In genomic region chr17:47591073-47591472, GRCm38 (mm10) we compare ENCODE assay signal across 29 mouse cellular contexts. TPM values are rescaled to one million over a fixed set of nuclear protein-coding genes. Genes with fewer than 3 reads are reported as not detected.
DNase-seq lines count a peak whose midpoint lies in the region; ATAC-seq and TF ChIP-seq lines count a peak whose summit lies in the region.
"Had no signal": no experiment of that assay in that cellular context is flagged by ENCODE, and none has a peak within 500 bp of the region (broad histone marks: within the 10 kb centered on the region; RNA-seq: fewer than 3 reads in every experiment).

No protein-coding gene starts in this region.

- peaks cover 23% of the 10 kb centered on the region for H3K4me1 ChIP-seq in testis, adult 2 months (ENCODE audit: control insufficient read depth, insufficient read depth, low read length)
- peaks cover 22 to 27% of the 10 kb centered on the region in 2 experiments for H3K4me1 ChIP-seq in liver, embryonic 14.5 days (replicated peaks; ENCODE audit: control insufficient read depth in 2 of 2, insufficient read depth in 2 of 2, low read length in 1 of 2)

- TF ChIP-seq EP300 in liver, embryonic 14.5 days (IDR thresholded peaks at IDR 0.05; ENCODE audit: low read depth), result no peak

- H3K36me3 ChIP-seq in testis, adult 2 months (ENCODE audit: control insufficient read depth, insufficient read depth, low read length), result no peaks in the 10 kb centered on the region
- peaks cover 10% of the 10 kb centered on the region for H3K36me3 ChIP-seq in liver, embryonic 14.5 days (replicated peaks; ENCODE audit: control insufficient read depth, insufficient read depth, low read depth)
- H3K36me3 ChIP-seq: embryonic facial prominence, embryonic 10.5 days; embryonic facial prominence, embryonic 13.5 days; forebrain, embryonic 12.5 days; forebrain, embryonic 15.5 days had no signal

- no peak for ATAC-seq in liver, embryonic 14.5 days (ENCODE audit: insufficient read depth)
- ATAC-seq: activated CD4-positive, CD25-positive, alpha-beta regulatory T cell, adult 4 months; CD4-positive, CD25-positive, alpha-beta regulatory T cell, adult 4 months; forebrain, embryonic 15.5 days; hindbrain, postnatal 0 days had no signal

- H3K27me3 ChIP-seq in testis, adult 2 months (ENCODE audit: control insufficient read depth, insufficient read depth, low read length), result no peaks in the 10 kb centered on the region
- H3K27me3 ChIP-seq in liver, embryonic 14.5 days (ENCODE audit: control insufficient read depth, insufficient read depth, low read length), result no peaks in the 10 kb centered on the region
- H3K27me3 ChIP-seq: embryonic facial prominence, embryonic 13.5 days; forebrain, embryonic 12.5 days; forebrain, embryonic 15.5 days; heart, embryonic 13.5 days had no signal

- H3K4me2 ChIP-seq in liver, embryonic 14.5 days (ENCODE audit: low read depth), result no peak overlapping the region
- H3K4me2 ChIP-seq: embryonic facial prominence, embryonic 13.5 days; forebrain, embryonic 12.5 days; forebrain, embryonic 15.5 days; heart, embryonic 13.5 days; hindbrain, embryonic 14.5 days had no signal

- TF ChIP-seq CTCF in testis, adult 2 months (IDR thresholded peaks at IDR 0.05; ENCODE audit: control insufficient read depth, insufficient read depth, insufficient replicate concordance, low read depth, low read length), result no peak
- no peak for TF ChIP-seq CTCF in liver, embryonic 14.5 days (IDR thresholded peaks at IDR 0.05; ENCODE audit: low read depth)
- no peak for TF ChIP-seq CTCF in layer of hippocampus, adult 2 months (conservative IDR thresholded peaks at IDR 0.05)

- WGBS in liver, embryonic 14.5 days (ENCODE audit: insufficient replicate concordance), result 12% methylated on average over 3 of the region's 3 CpGs

- no peak for TF ChIP-seq POLR2A in testis, adult 2 months (IDR thresholded peaks at IDR 0.05; ENCODE audit: control insufficient read depth, low read depth, low read length)

- no peaks in the 10 kb centered on the region for H3K9me3 ChIP-seq in liver, embryonic 14.5 days (ENCODE audit: control insufficient read depth, low read length)
- H3K9me3 ChIP-seq: embryonic facial prominence, embryonic 10.5 days; embryonic facial prominence, embryonic 13.5 days; forebrain, embryonic 12.5 days; forebrain, embryonic 15.5 days; heart, embryonic 10.5 days; heart, embryonic 13.5 days had no signal

- H3K4me3 ChIP-seq in testis, adult 2 months (ENCODE audit: control insufficient read depth, low read depth, low read length), result peak overlapping the region; percentile 82
- no peak overlapping the region for H3K4me3 ChIP-seq in liver, embryonic 14.5 days (ENCODE audit: insufficient read depth in 1 of 2, low read depth in 2 of 2, low read length in 2 of 2)
- H3K4me3 ChIP-seq in layer of hippocampus, adult 2 months, result no peak overlapping the region
- H3K4me3 ChIP-seq: embryonic facial prominence, embryonic 10.5 days; embryonic facial prominence, embryonic 13.5 days; erythroblast, embryonic 14.5 days; forebrain, embryonic 12.5 days; forebrain, embryonic 15.5 days; heart, adult 2 months; heart, embryonic 10.5 days; heart, embryonic 13.5 days had no signal

- H3K9ac ChIP-seq in liver, embryonic 14.5 days (replicated peaks), result no peak overlapping the region; the same call in 1 of the 2 replicates
- H3K9ac ChIP-seq: embryonic facial prominence, embryonic 13.5 days; forebrain, embryonic 12.5 days; forebrain, embryonic 15.5 days; heart, embryonic 13.5 days; hindbrain, embryonic 14.5 days had no signal

- DNase-seq in embryo, embryonic 10 days (ENCODE audit: low spot score), result peak; percentile 3
- no peak for DNase-seq in embryo, embryonic 11 days
- no peak for DNase-seq in testis, postnatal 10 days (ENCODE audit: low spot score)
- no peak for DNase-seq in liver, embryonic 14.5 days (ENCODE audit: low read depth in 3 of 3, low spot score in 3 of 3)
- DNase-seq in layer of hippocampus, postnatal 10 days (ENCODE audit: low spot score in 2 of 2), result no peak
- DNase-seq in layer of hippocampus, postnatal 25 days (ENCODE audit: extremely low spot score in 1 of 2, low spot score in 1 of 2), result no peak
- no peak for DNase-seq in layer of hippocampus, adult 2 months (ENCODE audit: low spot score in 2 of 2)
- DNase-seq: adrenal gland, adult 8-10 months; adrenal gland, postnatal 25 days; cerebellum, adult 11-12 months; cerebellum, adult 8-10 months; cerebellum, postnatal 10 days; gastrocnemius, postnatal 10 days; gastrocnemius, postnatal 36 days; heart, adult 2 months; heart, postnatal 14 days; heart, postnatal 4 days had no signal

- H3K27ac ChIP-seq in testis, adult 2 months (ENCODE audit: control insufficient read depth, insufficient read depth, low read depth, low read length), result no peak overlapping the region
- peak overlapping the region; percentile 21; the same call in 1 of the 2 replicates for H3K27ac ChIP-seq in liver, embryonic 14.5 days
- no peak overlapping the region for H3K27ac ChIP-seq in layer of hippocampus, adult 2 months
- H3K27ac ChIP-seq: embryonic facial prominence, embryonic 10.5 days; embryonic facial prominence, embryonic 13.5 days; forebrain, embryonic 12.5 days; forebrain, embryonic 15.5 days; heart, adult 2 months; heart, embryonic 10.5 days; heart, embryonic 13.5 days; hindbrain, embryonic 14.5 days; hindbrain, postnatal 0 days had no signal

RNA-seq across cellular contexts. Expression of gene Bysl, which starts 20.2 kb away (rescaled TPM):
- polyA plus RNA-seq in testis, adult 2 months (2012; rRNA removed), result 16.3 and 17.6 TPM in 2 replicates
- polyA plus RNA-seq in liver, embryonic 14.5 days (2012; rRNA removed), result 9.8 and 12.5 TPM in 2 replicates
- 13.3 and 14.3 TPM in 2 replicates for polyA plus RNA-seq in liver, embryonic 14.5 days (2014; fragmentation: Nextera tagmentation; extraction: Ambion mirVana)
- 10 to 100 TPM; 24.5 to 24.9 TPM for total RNA-seq in layer of hippocampus, postnatal 10 days (2021)
- 10 to 100 TPM; 18.4 to 19.1 TPM for total RNA-seq in layer of hippocampus, postnatal 25 days (2021)
- total RNA-seq in layer of hippocampus, adult 2 months (2021), result 10 to 100 TPM; 18.1 to 18.2 TPM

RNA-seq across cellular contexts. Expression of gene Med20, which starts 20.3 kb away (rescaled TPM):
- 13.4 and 17.0 TPM in 2 replicates for polyA plus RNA-seq in testis, adult 2 months (2012; rRNA removed)
- 20.7 and 23.1 TPM in 2 replicates for polyA plus RNA-seq in liver, embryonic 14.5 days (2012; rRNA removed)
- 23.2 and 25.7 TPM in 2 replicates for polyA plus RNA-seq in liver, embryonic 14.5 days (2014; fragmentation: Nextera tagmentation; extraction: Ambion mirVana)
- 10 to 100 TPM; 23.9 to 24.8 TPM for total RNA-seq in layer of hippocampus, postnatal 10 days (2021)
- total RNA-seq in layer of hippocampus, postnatal 25 days (2021), result 10 to 100 TPM; 28.7 to 29.8 TPM
- 10 to 100 TPM; 31.6 to 36.0 TPM for total RNA-seq in layer of hippocampus, adult 2 months (2021)

RNA-seq across cellular contexts. Expression of gene Gm20517, which starts 20.3 kb away (rescaled TPM):
- polyA plus RNA-seq in testis, adult 2 months (2012; rRNA removed), result 20.6 and 25.0 TPM in 2 replicates
- 0.86 and 0.95 TPM in 2 replicates for polyA plus RNA-seq in liver, embryonic 14.5 days (2012; rRNA removed)
- polyA plus RNA-seq in liver, embryonic 14.5 days (2014; fragmentation: Nextera tagmentation; extraction: Ambion mirVana), result 0.86 and 1.7 TPM in 2 replicates
- 10 to 100 TPM in 1 of 2 experiments, 1 to 10 TPM in 1; 6.6 to 10.1 TPM for total RNA-seq in layer of hippocampus, postnatal 10 days (2021)
- 1 to 10 TPM; 5.2 to 5.5 TPM for total RNA-seq in layer of hippocampus, postnatal 25 days (2021)
- 1 to 10 TPM; 4.4 to 5.5 TPM for total RNA-seq in layer of hippocampus, adult 2 months (2021)

RNA-seq across cellular contexts. Expression of gene Usp49, which starts 39.4 kb away (rescaled TPM):
- polyA plus RNA-seq in testis, adult 2 months (2012; rRNA removed), result 67.0 and 80.5 TPM in 2 replicates
- polyA plus RNA-seq in liver, embryonic 14.5 days (2012; rRNA removed), result 6.4 and 6.6 TPM in 2 replicates
- 2.9 and 3.9 TPM in 2 replicates for polyA plus RNA-seq in liver, embryonic 14.5 days (2014; fragmentation: Nextera tagmentation; extraction: Ambion mirVana)
- total RNA-seq in layer of hippocampus, postnatal 10 days (2021), result 10 to 100 TPM; 11.3 to 13.2 TPM
- 10 to 100 TPM in 1 of 2 experiments, 1 to 10 TPM in 1; 9.7 to 14.7 TPM for total RNA-seq in layer of hippocampus, postnatal 25 days (2021)
- 10 to 100 TPM; 11.5 to 12.3 TPM for total RNA-seq in layer of hippocampus, adult 2 months (2021)
